Mouse (Mus musculus) heart, embryonic 10.5 days (tissue): ENCODE measurements around the gene Inpp1. TPM values are rescaled to one million over a fixed set of nuclear protein-coding genes. Genes with fewer than 3 reads are reported as not detected.

Experiments
- DNase-seq: peaks from one replicate; pipeline ENCODE4 v3.0.0-alpha.2; 2017; ENCODE audit warnings: low spot score
- H3K27ac ChIP-seq: fragments of 300-500 bp; sonication (generic); 2 replicates; pipeline ENCODE4 v1.5.1; 2016; ENCODE audit warnings: mild to moderate bottlenecking
- H3K27me3 ChIP-seq: fragments of 300-500 bp; sonication (generic); 2 replicates; pipeline ENCODE4 v1.6.1; 2016; ENCODE audit warnings: mild to moderate bottlenecking; ENCODE audit not compliant: poor library complexity, insufficient read depth, severe bottlenecking
- H3K36me3 ChIP-seq: fragments of 300-500 bp; sonication (generic); 2 replicates; pipeline ENCODE4 v1.6.1; 2016; ENCODE audit warnings: mild to moderate bottlenecking, moderate library complexity
- H3K4me1 ChIP-seq: fragments of 300-500 bp; sonication (generic); 2 replicates; pipeline ENCODE4 v1.6.1; 2016; ENCODE audit warnings: mild to moderate bottlenecking
- H3K4me3 ChIP-seq: fragments of 300-500 bp; sonication (generic); 2 replicates; pipeline ENCODE4 v1.5.1; 2016; ENCODE audit warnings: mild to moderate bottlenecking, moderate library complexity
- H3K9me3 ChIP-seq: fragments of 300-500 bp; sonication (generic); 2 replicates; pipeline ENCODE4 v1.6.1; 2016; ENCODE audit warnings: mild to moderate bottlenecking, moderate library complexity
- WGBS: fragments of 180-500 bp; shearing (Covaris S2); methylation state at CpG from one replicate; pipeline ENCODE4 v1.1.7; 2016; 5-methylcytosine and 5-hydroxymethylcytosine counted together
- polyA plus RNA-seq: library from polyadenylated mRNA; unstranded; fragments of >200 nt; fragmentation: Nextera tagmentation; extraction: Ambion mirVana; gene quantifications from 2 replicates; pipeline ENCODE4 v1.2.1, GENCODE M21; 2016

The Inpp1 gene
- polyA plus RNA-seq, 1 experiment from 2014 or later, result 15.5 TPM

- Histone ChIP-seq H3K4me3 (no peak overlapping the region), H3K27me3 (no peaks in the 10 kb centered on the region), H3K36me3 (no peaks in the 10 kb centered on the region), H3K4me1 (no peaks in the 10 kb centered on the region), H3K9me3 (no peaks in the 10 kb centered on the region), H3K27ac (no peak overlapping the region)
- WGBS, result 71% methylated on average over 4 of the region's 4 CpGs
- DNase-seq, result no peak
Observed at GRCm38 (mm10) chr1:52763894-52764809, 53.3 kb downstream of the Inpp1 start.

GRCm38 (mm10) chr1:52758174-52758573 lies 59.3 kb downstream of the Inpp1 start:
- no peak overlapping the region for H3K27ac ChIP-seq
- no peaks in the 10 kb centered on the region for H3K36me3 ChIP-seq
- 91% methylated on average over 1 of the region's 1 CpGs for WGBS
- H3K9me3 ChIP-seq, result no peaks in the 10 kb centered on the region
- H3K27me3 ChIP-seq, result no peaks in the 10 kb centered on the region
- peaks cover under 1% of the 10 kb centered on the region; the same call in 1 of the 2 replicates for H3K4me1 ChIP-seq
- no peak for DNase-seq
- H3K4me3 ChIP-seq, result no peak overlapping the region

GRCm38 (mm10) chr1:52754331-52754730 lies 63.2 kb downstream of the Inpp1 start:
- H3K4me1 ChIP-seq, result peaks cover 5% of the 10 kb centered on the region; the same call in 1 of the 2 replicates
- H3K36me3 ChIP-seq, result no peaks in the 10 kb centered on the region
- no peaks in the 10 kb centered on the region for H3K9me3 ChIP-seq
- no peak for DNase-seq
- no peak overlapping the region for H3K4me3 ChIP-seq
- H3K27me3 ChIP-seq, result no peaks in the 10 kb centered on the region
- H3K27ac ChIP-seq, result no peak overlapping the region
- WGBS, result 82% methylated on average over 1 of the region's 1 CpGs

GRCm38 (mm10) chr1:52753828-52754227 lies 63.7 kb downstream of the Inpp1 start:
- DNase-seq, result no peak
- Histone ChIP-seq H3K27me3 (no peaks in the 10 kb centered on the region), H3K27ac (no peak overlapping the region), H3K4me1 (peaks cover 5% of the 10 kb centered on the region; the same call in 1 of the 2 replicates), H3K9me3 (no peaks in the 10 kb centered on the region), H3K4me3 (no peak overlapping the region), H3K36me3 (no peaks in the 10 kb centered on the region)
- WGBS, result 85% methylated on average over 2 of the region's 2 CpGs

- Histone ChIP-seq H3K4me3 (no peak overlapping the region), H3K9me3 (no peaks in the 10 kb centered on the region), H3K27ac (peak overlapping the region; percentile 59; the same call in 1 of the 2 replicates), H3K36me3 (no peaks in the 10 kb centered on the region), H3K4me1 (peaks cover 5% of the 10 kb centered on the region; the same call in 1 of the 2 replicates), H3K27me3 (no peaks in the 10 kb centered on the region)
- no peak for DNase-seq
- WGBS, result 54% methylated on average over 3 of the region's 3 CpGs
Observed at GRCm38 (mm10) chr1:52752706-52753105, 64.8 kb downstream of the Inpp1 start.

GRCm38 (mm10) chr1:52751634-52752033 lies 65.9 kb downstream of the Inpp1 start:
- H3K9me3 ChIP-seq, result no peaks in the 10 kb centered on the region
- H3K36me3 ChIP-seq, result no peaks in the 10 kb centered on the region
- DNase-seq, result no peak
- WGBS, result 78% methylated on average over 1 of the region's 1 CpGs
- H3K4me1 ChIP-seq, result peaks cover 5% of the 10 kb centered on the region; the same call in 1 of the 2 replicates
- no peak overlapping the region for H3K27ac ChIP-seq
- no peaks in the 10 kb centered on the region for H3K27me3 ChIP-seq
- no peak overlapping the region for H3K4me3 ChIP-seq

GRCm38 (mm10) chr1:52749978-52750377 lies 67.5 kb downstream of the Inpp1 start:
- H3K4me1 ChIP-seq, result peaks cover 5% of the 10 kb centered on the region; the same call in 1 of the 2 replicates
- no peak overlapping the region for H3K27ac ChIP-seq
- no peaks in the 10 kb centered on the region for H3K9me3 ChIP-seq
- no peak overlapping the region for H3K4me3 ChIP-seq
- 79% methylated on average over 1 of the region's 1 CpGs for WGBS
- no peaks in the 10 kb centered on the region for H3K27me3 ChIP-seq
- DNase-seq, result no peak
- H3K36me3 ChIP-seq, result no peaks in the 10 kb centered on the region

GRCm38 (mm10) chr1:52748260-52748659 lies 69.2 kb downstream of the Inpp1 start:
- no peaks in the 10 kb centered on the region for H3K27me3 ChIP-seq
- 21% methylated on average over 3 of the region's 3 CpGs for WGBS
- DNase-seq, result no peak
- no peak overlapping the region for H3K4me3 ChIP-seq
- peaks cover 5% of the 10 kb centered on the region; the same call in 1 of the 2 replicates for H3K4me1 ChIP-seq
- no peaks in the 10 kb centered on the region for H3K9me3 ChIP-seq
- no peak overlapping the region for H3K27ac ChIP-seq
- H3K36me3 ChIP-seq, result no peaks in the 10 kb centered on the region

GRCm38 (mm10) chr1:52742567-52742966 lies 74.9 kb downstream of the Inpp1 start:
- Histone ChIP-seq H3K4me3 (no peak overlapping the region), H3K27me3 (no peaks in the 10 kb centered on the region), H3K9me3 (no peaks in the 10 kb centered on the region), H3K36me3 (no peaks in the 10 kb centered on the region), H3K4me1 (no peaks in the 10 kb centered on the region), H3K27ac (no peak overlapping the region)
- 77% methylated on average over 5 of the region's 5 CpGs for WGBS
- no peak for DNase-seq

Other genes with a start within 250 kb of the Inpp1 start
- 6.3 and 6.6 TPM in 2 replicates for gene Nemp2, start 187.0 kb downstream of the Inpp1 start, polyA plus RNA-seq
- gene Mfsd6, start 90.2 kb downstream of the Inpp1 start, polyA plus RNA-seq, result 2.0 and 2.2 TPM in 2 replicates
- gene Hibch, start 27.2 kb upstream of the Inpp1 start, polyA plus RNA-seq, result 28.4 and 30.4 TPM in 2 replicates
- 0.62 and 3.7 TPM in 2 replicates for gene 1700019D03Rik, start 202.5 kb upstream of the Inpp1 start, polyA plus RNA-seq
- gene Mstn, start 244.0 kb upstream of the Inpp1 start, polyA plus RNA-seq, result 1.7 and 2.1 TPM in 2 replicates